Mouse (Mus musculus): ENCODE measurements around the gene Smad3.
A peak's percentile ranks its signal among the peaks of the same experiment; 100 is the strongest.

The Smad3 gene

GRCm38 (mm10) chr9:63720715-63721114, 37.1 kb downstream of the Smad3 start:
- DNase-seq (ENCODE audit: extremely low spot score) = no peak

DNA sequence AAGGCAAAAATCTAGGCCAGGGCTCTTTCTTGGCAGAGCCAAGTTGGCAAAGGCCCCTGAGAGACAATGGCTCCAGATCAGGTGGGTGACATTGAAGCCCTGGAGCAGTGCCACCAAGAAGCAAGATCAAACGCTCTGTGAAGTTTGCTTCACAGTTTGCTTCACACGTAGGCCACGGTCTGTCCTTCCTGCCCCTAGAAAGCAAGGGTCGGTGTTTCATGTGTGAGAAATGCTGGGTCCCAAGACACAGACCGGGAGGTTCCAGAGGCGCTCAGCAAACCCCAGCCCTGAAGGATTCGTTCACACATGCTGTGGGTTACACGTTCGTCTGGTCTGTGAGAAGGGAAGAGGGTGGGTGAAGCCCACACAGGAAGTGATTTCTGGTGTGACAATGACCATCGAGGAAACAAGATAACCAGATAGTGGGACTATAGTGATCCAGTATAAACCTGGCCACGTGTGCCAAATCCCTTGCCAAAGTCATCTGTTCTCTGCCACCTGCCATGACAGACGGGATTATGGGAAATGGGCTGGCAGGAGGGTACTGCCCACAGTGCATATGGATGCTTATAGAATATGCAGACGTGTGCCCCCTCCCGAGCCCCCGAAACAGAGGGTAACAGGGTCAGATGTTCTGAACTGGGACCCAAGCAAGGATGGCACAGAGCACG, 37.9 kb downstream of the Smad3 start:
- no peak for DNase-seq (ENCODE audit: extremely low spot score)

- no peak for DNase-seq (ENCODE audit: extremely low spot score)
Observed at GRCm38 (mm10) chr9:63718735-63719358, 38.9 kb downstream of the Smad3 start.

DNA sequence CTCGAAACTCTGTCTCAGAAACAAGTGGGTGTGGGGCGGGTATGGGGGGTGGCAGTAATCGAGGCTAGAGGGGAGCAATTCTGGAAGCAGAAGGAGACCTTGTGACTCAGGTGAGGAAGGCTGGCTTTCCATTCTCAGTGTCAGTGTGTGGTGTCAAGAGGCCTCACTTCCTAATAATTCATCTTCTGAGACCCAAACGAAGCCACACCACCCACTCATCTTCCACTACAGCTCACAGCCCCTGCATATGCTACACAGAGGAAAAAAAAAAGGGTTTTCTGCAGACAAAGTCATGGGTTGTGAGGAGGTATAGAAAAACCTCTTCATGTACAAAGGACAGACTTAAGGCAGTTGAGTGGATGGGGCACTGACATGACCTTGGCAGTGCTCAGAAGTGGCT, 39.6 kb downstream of the Smad3 start:
- no peak for DNase-seq (ENCODE audit: extremely low spot score)

- DNase-seq (ENCODE audit: extremely low spot score) = no peak
Observed at GRCm38 (mm10) chr9:63717474-63718005, 40.3 kb downstream of the Smad3 start.

GRCm38 (mm10) chr9:63716150-63717138, 41.4 kb downstream of the Smad3 start:
- peak; percentile 68 for DNase-seq (ENCODE audit: extremely low spot score)

DNA sequence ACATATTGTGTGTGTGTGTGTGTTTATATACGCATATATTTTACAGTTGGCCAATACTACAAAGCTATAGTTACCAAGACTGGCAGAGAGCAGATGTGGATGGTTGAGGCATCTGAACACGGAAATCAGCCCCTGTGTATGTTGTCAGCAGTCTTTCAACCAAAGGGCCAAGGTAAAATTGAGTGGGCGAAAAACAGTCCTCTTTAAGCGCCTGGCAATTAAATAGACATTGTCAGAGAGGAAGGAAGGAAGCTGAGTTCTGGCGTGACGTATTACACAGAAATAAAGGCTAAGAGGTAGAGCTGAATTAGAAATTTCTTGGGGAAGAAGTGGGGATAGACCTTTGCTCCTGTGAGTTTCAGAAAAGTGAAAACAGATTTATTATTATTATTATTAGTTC, 43.2 kb downstream of the Smad3 start:
- DNase-seq (ENCODE audit: extremely low spot score) = no peak

- DNase-seq (ENCODE audit: extremely low spot score) = no peak
Observed at GRCm38 (mm10) chr9:63712838-63713237, 45.0 kb downstream of the Smad3 start.

DNA sequence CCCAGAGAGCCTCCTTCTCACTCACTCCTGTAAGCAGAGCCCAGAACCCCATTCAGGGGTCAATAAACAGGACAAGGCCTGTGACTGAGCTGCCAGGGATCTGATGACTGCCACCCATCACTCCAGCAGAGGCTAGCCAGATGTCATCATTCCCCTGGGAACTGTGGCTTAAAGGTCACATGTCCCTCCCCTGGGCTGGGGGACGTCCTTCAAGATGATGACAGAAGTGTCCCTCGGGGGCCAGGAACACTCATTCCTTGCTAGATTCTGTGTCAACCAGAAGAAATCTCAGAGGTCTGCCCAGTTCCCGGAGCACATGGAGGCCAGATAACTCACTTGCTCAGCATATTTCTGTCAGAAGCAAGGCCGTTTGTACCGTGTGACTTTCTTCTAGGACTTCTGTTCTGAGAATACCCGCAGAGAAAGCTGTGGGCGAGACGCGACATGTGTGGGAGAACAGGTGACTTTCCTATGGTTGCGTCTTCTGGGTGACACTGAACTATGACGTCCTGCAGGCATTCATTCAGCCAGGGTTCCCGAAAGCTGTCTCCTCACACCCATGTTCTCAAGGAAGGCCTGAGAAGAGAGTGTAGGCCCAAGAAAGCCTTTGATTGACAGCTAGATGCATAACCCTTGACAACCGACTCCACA, 46.1 kb downstream of the Smad3 start:
- no peak for DNase-seq (ENCODE audit: extremely low spot score)

- DNase-seq (ENCODE audit: extremely low spot score) = no peak
Observed at GRCm38 (mm10) chr9:63709857-63710256, 47.9 kb downstream of the Smad3 start.

- DNase-seq (ENCODE audit: extremely low spot score) = no peak
Observed at GRCm38 (mm10) chr9:63709266-63709665, 48.5 kb downstream of the Smad3 start.

GRCm38 (mm10) chr9:63707816-63708588, 49.8 kb downstream of the Smad3 start:
- DNase-seq (ENCODE audit: extremely low spot score) = no peak

GRCm38 (mm10) chr9:63706152-63706733, 51.6 kb downstream of the Smad3 start:
- DNase-seq (ENCODE audit: extremely low spot score) = no peak

DNA sequence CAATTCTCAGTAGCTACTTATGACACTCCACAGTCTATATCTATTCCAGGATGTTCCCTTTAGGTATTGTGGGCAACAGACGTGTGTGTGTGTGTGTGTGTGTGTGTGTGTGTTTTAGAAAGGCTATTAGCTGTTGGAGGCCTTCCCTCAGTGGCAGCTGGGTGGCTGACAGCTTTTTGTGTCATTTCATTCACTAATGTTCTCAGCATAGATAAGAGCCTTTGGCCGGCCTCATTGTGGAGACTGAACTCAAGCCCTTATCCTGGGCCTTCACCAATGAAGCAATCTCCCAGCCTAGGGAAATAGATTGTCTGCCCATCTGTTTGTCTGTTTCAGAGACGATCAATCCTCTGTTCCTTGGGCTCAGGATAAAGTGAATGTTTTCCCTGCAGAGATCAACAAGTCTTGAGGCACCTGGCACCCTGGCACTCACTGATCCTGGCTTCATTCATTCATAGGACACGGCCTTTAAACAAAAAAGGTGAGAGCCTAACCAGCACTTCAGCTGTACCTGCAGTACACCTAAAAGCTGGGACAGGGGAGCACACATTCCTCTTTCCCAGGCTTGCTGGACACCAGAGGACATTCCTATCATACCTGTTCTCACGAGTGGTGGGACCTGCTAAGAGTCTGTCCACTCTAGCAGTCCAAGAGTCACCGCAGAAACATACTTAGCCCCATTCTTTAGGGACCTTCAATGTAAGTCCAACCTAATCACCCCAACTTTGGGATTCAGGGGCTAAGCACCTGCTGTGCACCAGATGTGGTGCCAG, 52.6 kb downstream of the Smad3 start:
- no peak for DNase-seq (ENCODE audit: extremely low spot score)

DNA sequence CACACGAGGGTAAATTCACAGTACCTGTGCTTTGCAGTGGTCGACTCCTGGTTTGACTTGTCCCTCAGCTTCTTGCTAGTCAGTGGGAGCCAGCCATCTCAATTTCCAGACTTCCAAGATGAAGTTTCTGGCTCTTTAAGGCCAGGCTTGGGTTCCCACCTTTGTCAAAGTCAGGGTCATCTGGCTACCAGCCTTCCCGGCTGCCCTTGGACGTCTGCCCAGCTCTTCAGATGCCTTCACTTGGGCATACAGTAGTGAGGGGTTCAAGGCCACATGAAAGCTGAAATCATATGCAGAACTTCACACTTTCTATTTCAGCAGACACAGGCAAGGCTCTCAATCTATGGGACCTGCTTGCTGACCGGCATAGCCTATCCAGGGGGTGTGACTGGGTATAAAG, 53.7 kb downstream of the Smad3 start:
- DNase-seq (ENCODE audit: extremely low spot score) = no peak

GRCm38 (mm10) chr9:63703236-63703785, 54.5 kb downstream of the Smad3 start:
- no peak for DNase-seq (ENCODE audit: extremely low spot score)

DNA sequence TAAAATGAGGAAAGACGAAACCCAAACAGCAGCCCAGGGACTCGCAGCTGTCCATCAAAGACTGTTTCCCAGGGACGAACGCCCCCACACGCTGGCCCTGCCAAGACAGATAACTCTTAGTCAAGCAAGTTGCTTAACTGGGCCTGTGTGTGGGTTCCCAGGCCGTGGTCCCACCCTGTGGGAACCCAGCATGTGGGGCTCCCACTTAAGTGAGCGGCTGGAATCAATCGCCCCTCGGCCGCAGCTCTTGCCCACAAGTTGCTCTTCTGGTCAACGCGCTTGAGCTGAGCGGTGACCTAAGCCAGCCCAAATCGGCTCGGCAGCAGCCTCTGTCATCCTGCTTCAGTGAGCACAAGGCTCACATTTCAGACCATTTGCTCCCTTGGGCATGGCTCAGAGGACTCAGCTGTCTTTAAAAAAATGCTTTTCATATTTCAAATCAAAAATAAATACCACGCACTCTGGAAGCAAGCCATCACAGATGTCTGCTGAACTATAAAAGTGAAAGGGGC, 55.2 kb downstream of the Smad3 start:
- DNase-seq (ENCODE audit: extremely low spot score) = no peak

- no peak for DNase-seq (ENCODE audit: extremely low spot score)
Observed at GRCm38 (mm10) chr9:63701957-63702309, 55.9 kb downstream of the Smad3 start.

DNA sequence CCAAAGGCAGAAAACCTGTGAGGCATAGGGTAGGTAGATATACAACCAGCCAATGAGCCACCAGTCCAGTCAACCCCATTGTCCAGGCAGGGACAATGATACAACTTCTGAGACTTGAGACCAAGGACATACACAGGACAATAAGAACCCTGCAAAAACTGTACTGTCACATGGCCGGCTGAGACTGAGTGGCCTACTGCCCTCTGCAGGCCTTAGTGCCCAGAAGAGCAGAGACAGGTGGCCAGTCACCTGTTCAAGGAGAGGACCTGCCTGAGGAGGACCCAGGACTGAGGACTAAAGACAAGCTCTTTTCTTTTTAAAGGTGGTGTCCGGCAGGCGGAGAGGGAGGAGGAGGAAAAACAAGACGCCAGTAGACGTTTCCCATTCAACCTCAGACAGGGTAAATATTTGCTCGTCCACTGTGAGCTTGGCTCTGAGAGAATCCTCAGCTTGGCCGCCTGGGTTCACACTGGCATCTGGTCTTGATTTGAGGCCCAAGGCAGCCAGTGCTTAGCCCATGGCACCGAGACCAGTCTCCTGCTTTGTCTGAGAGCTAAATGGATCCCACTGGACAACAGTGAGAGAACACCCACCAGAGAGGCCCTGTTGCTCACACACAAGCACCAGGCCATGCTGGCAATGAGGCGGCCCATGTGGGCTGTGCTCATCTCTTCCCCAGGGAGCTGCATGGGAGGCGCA, 56.4 kb downstream of the Smad3 start:
- no peak for DNase-seq (ENCODE audit: extremely low spot score)
